Mouse (Mus musculus) erythroblast, embryonic 14.5 days (primary cell): ENCODE measurements around the gene Ost4. TPM values are rescaled to one million over a fixed set of nuclear protein-coding genes. Genes with fewer than 3 reads are reported as not detected.

ENCODE experiments used
- H3K27me3 ChIP-seq: 2 replicates; pipeline ENCODE4 v1.6.1; 2012; ENCODE audit warnings: inconsistent platforms; ENCODE audit not compliant: control insufficient read depth
- H3K36me3 ChIP-seq: 2 replicates; pipeline ENCODE4 v1.6.1; 2012; ENCODE audit warnings: mild to moderate bottlenecking, inconsistent platforms; ENCODE audit not compliant: control insufficient read depth
- H3K4me1 ChIP-seq: 2 replicates; pipeline ENCODE4 v1.6.1; 2012; ENCODE audit warnings: inconsistent platforms; ENCODE audit not compliant: control insufficient read depth
- H3K4me3 ChIP-seq: replicated peaks from 2 replicates; pipeline ENCODE3; 2012; ENCODE audit warnings: moderate library complexity, mild to moderate bottlenecking, inconsistent platforms
- H3K9me3 ChIP-seq: 2 replicates; pipeline ENCODE4 v1.6.1; 2012; ENCODE audit warnings: low read length, inconsistent platforms, mixed read lengths; ENCODE audit not compliant: control insufficient read depth
- GATA1 ChIP-seq: IDR thresholded peaks from 2 replicates; pipeline ENCODE4 v1.6.1; 2012; ENCODE audit warnings: low read length, inconsistent platforms, mixed read lengths
- TAL1 ChIP-seq: IDR thresholded peaks from 3 replicates; pipeline ENCODE4 v1.6.1; 2012; ENCODE audit warnings: low read length, inconsistent platforms, mixed read lengths
- polyA plus RNA-seq: library from polyadenylated mRNA; stranded (reverse); fragments of >175 nt; gene quantifications from 2 replicates; pipeline ENCODE4 v1.2.3, GENCODE M21; 2012

Gene Ost4
- 27.7 and 30.6 TPM in 2 replicates for polyA plus RNA-seq

DNA sequence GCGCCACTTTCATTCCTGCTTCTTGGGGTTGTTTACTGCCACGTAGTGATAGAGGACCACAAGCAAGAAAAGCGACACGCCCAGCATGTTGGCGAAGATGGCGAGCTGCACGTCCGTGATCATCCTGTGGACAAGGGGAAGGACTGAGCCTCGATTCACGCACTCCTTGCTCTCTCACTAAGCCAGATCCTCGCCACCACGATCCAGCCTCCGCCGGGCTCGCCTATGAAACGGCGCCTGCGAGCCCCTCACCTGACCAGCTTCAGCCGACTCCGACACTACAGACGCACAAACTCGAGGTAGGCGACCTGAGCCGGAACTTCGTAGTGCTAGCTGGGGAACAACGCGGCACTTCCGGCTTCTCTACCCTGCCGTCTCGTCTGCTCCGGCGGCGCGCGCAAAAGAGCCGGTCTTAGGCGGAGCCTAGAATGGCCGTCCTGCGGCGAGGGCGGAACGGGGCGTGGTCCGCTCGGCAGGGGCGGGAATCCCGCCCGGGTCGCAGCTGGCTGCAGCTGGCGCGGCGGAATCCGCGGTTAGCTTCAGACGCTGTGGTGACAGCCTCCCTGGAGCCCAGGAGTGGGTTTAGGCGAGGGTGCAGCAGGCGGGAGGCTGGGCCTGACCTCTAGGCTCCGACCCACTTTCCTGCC is at the start of gene Ost4:
Ost4 (minus strand) TSS at position 376 of the 647 bp plus-strand sequence.
- TF ChIP-seq GATA1 (no peak), TAL1 (no peak)
- Histone ChIP-seq H3K4me1 (peaks cover 44% of the 10 kb centered on the region), H3K9me3 (no peaks in the 10 kb centered on the region)

DNA sequence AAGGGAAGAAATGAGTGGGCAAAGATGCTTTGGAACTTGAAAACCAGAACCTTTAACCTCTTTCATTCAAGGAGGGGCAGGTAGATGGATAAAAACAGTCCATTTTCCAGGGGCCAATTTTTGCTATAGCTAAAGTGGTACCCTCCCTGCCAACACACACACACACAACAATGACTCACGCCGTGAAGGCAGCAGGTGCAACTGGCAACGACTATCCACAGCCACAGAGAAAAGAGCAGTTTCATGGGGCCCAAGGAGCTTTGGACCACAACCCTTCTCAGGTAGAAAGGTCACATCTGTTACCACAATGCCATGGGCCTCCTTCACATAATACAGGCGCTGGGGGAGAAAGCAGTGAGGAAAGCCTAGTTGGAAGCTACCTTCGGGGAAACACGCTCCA is 48.2 kb upstream of the Ost4 start:
- Histone ChIP-seq H3K36me3 (peaks cover 71% of the 10 kb centered on the region), H3K4me1 (peaks cover 31% of the 10 kb centered on the region), H3K9me3 (peaks cover 6% of the 10 kb centered on the region; the same call in 1 of the 2 replicates), H3K4me3 (no peak overlapping the region), H3K27me3 (no peaks in the 10 kb centered on the region)
- TF ChIP-seq TAL1 (no peak), GATA1 (no peak)

More for the DNA sequence above, at the start of gene Ost4:
- Histone ChIP-seq H3K27me3 (no peaks in the 10 kb centered on the region), H3K36me3 (peaks cover 38% of the 10 kb centered on the region), H3K4me3 (peak within 1 kb of the TSS; percentile 95)

GRCm38 (mm10) chr5:30954556-30954955 is 47.0 kb upstream of the Ost4 start:
- Histone ChIP-seq H3K4me1 (peaks cover 35% of the 10 kb centered on the region), H3K27me3 (peaks cover 2% of the 10 kb centered on the region), H3K36me3 (peaks cover 71% of the 10 kb centered on the region), H3K4me3 (no peak overlapping the region), H3K9me3 (peaks cover 6% of the 10 kb centered on the region; the same call in 1 of the 2 replicates)
- TF ChIP-seq TAL1, result no peak
- no peak for TF ChIP-seq GATA1

GRCm38 (mm10) chr5:30954065-30954464 is 46.5 kb upstream of the Ost4 start:
- H3K9me3 ChIP-seq, result peaks cover 6% of the 10 kb centered on the region; the same call in 1 of the 2 replicates
- peaks cover 35% of the 10 kb centered on the region for H3K4me1 ChIP-seq
- TF ChIP-seq GATA1, result no peak
- TF ChIP-seq TAL1, result no peak
- H3K36me3 ChIP-seq, result peaks cover 69% of the 10 kb centered on the region
- peaks cover 7% of the 10 kb centered on the region for H3K27me3 ChIP-seq
- H3K4me3 ChIP-seq, result no peak overlapping the region

DNA sequence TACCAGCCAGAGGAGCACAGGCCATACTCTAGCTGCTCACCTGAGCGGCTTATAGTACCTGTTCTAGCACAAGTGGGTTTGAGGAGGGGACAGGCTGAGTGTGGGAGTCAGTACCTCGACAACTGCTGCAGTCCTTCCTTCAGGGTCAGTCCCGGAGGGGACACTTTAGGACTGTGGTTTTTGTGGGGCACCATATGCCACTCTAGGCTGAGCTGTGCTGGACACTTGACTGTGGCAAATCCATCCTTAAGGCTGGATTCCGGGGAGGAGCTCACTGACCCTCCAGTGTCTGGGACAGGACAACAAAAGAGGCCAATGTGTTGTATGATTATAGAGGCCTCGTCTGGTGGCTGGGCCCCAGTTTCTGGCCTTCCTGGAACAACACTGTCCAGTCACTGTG is 45.0 kb upstream of the Ost4 start:
- peaks cover 11% of the 10 kb centered on the region for H3K27me3 ChIP-seq
- H3K36me3 ChIP-seq, result peaks cover 54% of the 10 kb centered on the region
- no peak overlapping the region for H3K4me3 ChIP-seq
- TF ChIP-seq GATA1, result no peak
- TF ChIP-seq TAL1, result no peak
- H3K4me1 ChIP-seq, result peaks cover 23% of the 10 kb centered on the region
- H3K9me3 ChIP-seq, result peaks cover 3% of the 10 kb centered on the region; the same call in 1 of the 2 replicates

DNA sequence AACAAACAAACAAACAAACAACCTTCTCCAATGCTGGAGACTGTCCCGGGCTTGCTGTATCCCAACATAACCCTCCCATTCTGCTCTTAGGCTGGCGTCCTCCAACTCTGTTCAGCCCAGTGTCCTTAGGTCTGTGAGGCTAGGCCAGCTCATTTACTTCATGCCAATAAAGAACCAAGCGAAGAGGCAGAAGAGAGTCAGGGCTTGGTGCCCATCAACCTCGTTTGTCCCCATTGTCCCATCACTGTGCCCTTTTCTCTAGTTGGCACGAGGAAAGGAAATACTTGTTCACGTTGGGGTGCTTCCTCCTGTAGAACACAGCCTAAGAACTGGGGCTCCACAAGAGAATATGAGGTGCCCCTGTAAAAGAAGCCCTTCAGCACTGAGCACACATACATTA is 44.1 kb upstream of the Ost4 start:
- Histone ChIP-seq H3K27me3 (peaks cover 16% of the 10 kb centered on the region), H3K36me3 (peaks cover 49% of the 10 kb centered on the region), H3K4me3 (no peak overlapping the region), H3K4me1 (peaks cover 23% of the 10 kb centered on the region), H3K9me3 (no peaks in the 10 kb centered on the region)
- TF ChIP-seq GATA1 (no peak), TAL1 (no peak)

DNA sequence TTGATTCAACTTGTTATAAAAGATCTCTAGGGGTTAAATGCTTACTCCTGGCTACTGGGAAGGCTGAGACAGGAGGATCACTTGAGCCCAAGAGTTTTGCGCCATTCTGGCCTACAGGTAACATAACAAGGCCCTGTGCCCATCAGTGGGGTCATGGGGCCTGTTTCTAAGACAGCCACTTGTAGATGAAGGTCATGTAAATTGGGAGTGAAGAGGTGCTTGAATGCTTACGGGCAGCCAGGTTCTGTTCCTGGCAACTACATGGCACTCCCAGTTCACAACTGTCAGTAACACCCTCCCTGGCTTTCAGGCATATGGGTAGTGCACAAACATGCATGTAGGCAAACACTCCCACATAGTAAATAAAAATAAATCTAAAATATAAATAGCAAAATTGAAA is 43.3 kb upstream of the Ost4 start:
- H3K27me3 ChIP-seq, result peaks cover 21% of the 10 kb centered on the region
- peaks cover 44% of the 10 kb centered on the region for H3K36me3 ChIP-seq
- H3K9me3 ChIP-seq, result no peaks in the 10 kb centered on the region
- peaks cover 23% of the 10 kb centered on the region for H3K4me1 ChIP-seq
- H3K4me3 ChIP-seq, result peak overlapping the region; percentile 17
- no peak for TF ChIP-seq GATA1
- TF ChIP-seq TAL1, result no peak

GRCm38 (mm10) chr5:30950451-30950850 is 42.9 kb upstream of the Ost4 start:
- H3K4me3 ChIP-seq, result peak overlapping the region; percentile 82
- H3K27me3 ChIP-seq, result peaks cover 26% of the 10 kb centered on the region
- H3K36me3 ChIP-seq, result peaks cover 39% of the 10 kb centered on the region
- TF ChIP-seq GATA1 (no peak), TAL1 (no peak)
- peaks cover 24% of the 10 kb centered on the region for H3K4me1 ChIP-seq
- H3K9me3 ChIP-seq, result no peaks in the 10 kb centered on the region

DNA sequence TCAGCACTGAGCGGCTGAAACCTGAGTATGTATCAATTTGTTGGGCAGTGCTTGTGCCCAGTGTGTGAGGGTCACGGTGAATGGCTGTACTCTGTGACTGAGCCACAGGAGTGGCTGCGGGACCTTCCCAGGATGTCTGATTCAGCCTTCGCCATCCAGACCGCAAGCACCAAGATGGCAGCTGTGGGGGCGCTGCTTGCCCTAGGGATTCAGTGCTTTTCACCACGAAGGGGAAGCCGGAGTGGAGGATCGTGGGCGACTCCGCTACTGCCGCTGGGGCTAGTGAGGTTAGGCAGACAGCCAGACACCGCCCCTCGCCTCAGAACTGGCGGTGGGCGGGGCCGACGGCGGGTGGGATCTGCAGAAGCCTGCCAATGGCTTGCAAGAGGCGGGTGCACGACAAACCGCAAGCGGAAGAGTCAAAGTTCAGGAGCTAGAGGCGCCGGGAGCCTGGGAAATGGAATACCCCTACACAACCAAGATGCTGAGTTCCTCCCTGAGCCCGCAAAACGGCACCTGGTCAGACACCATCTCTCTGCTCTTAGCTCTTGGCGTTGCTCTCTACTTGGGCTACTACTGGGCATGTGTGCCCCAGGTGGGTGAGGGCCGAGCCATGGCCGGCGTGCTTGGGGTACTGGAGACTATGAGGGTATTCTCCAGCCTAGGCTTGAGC is 42.2 kb upstream of the Ost4 start:
- TF ChIP-seq GATA1, result no peak
- TF ChIP-seq TAL1, result no peak
- peaks cover 32% of the 10 kb centered on the region for H3K36me3 ChIP-seq
- peaks cover 29% of the 10 kb centered on the region for H3K4me1 ChIP-seq
- H3K27me3 ChIP-seq, result peaks cover 33% of the 10 kb centered on the region
- H3K9me3 ChIP-seq, result no peaks in the 10 kb centered on the region
- peak overlapping the region; percentile 82 for H3K4me3 ChIP-seq
